Mouse (Mus musculus): Measurements from ENCODE around the gene Grb10.

The Grb10 gene

GRCm38 (mm10) chr11:12038470-12038985 lies at the start of gene Grb10:
Gene Grb10 (minus strand): TSS chr11:12038683.
- no peak for DNase-seq (ENCODE audit: low spot score)

GRCm38 (mm10) chr11:12081638-12082037 lies 43.2 kb upstream of the Grb10 start:
- DNase-seq (ENCODE audit: low spot score): no peak

- no peak for DNase-seq (ENCODE audit: low spot score)
Measured at GRCm38 (mm10) chr11:12079231-12079630, 40.7 kb upstream of the Grb10 start.

GRCm38 (mm10) chr11:12075449-12075848 lies 37.0 kb upstream of the Grb10 start:
- no peak for DNase-seq (ENCODE audit: low spot score)

- DNase-seq (ENCODE audit: low spot score): peak; percentile 8
Measured at GRCm38 (mm10) chr11:12073394-12074226, 35.1 kb upstream of the Grb10 start.

GRCm38 (mm10) chr11:12072322-12072721 lies 33.8 kb upstream of the Grb10 start:
- no peak for DNase-seq (ENCODE audit: low spot score)

GRCm38 (mm10) chr11:12059005-12059404 lies 20.5 kb upstream of the Grb10 start:
- no peak for DNase-seq (ENCODE audit: low spot score)

- no peak for DNase-seq (ENCODE audit: low spot score)
Measured at GRCm38 (mm10) chr11:12048547-12049327, 10.3 kb upstream of the Grb10 start.

- no peak for DNase-seq (ENCODE audit: low spot score)
Measured at GRCm38 (mm10) chr11:12048135-12048534, 9.7 kb upstream of the Grb10 start.

GRCm38 (mm10) chr11:12044245-12044644 lies 5.8 kb upstream of the Grb10 start:
- DNase-seq (ENCODE audit: low spot score): no peak

- no peak for DNase-seq (ENCODE audit: low spot score)
Measured at GRCm38 (mm10) chr11:12041787-12042186, 3.3 kb upstream of the Grb10 start.

GRCm38 (mm10) chr11:12041379-12041778 lies 2.9 kb upstream of the Grb10 start:
- DNase-seq (ENCODE audit: low spot score): no peak

GRCm38 (mm10) chr11:12040391-12040790 lies 1.9 kb upstream of the Grb10 start:
- no peak for DNase-seq (ENCODE audit: low spot score)

- DNase-seq (ENCODE audit: low spot score): no peak
Measured at GRCm38 (mm10) chr11:12039748-12040147, 1.3 kb upstream of the Grb10 start.

- DNase-seq (ENCODE audit: low spot score): no peak
Measured at GRCm38 (mm10) chr11:12039098-12039497, 615 bp upstream of the Grb10 start.

- DNase-seq (ENCODE audit: low spot score): no peak
Measured at GRCm38 (mm10) chr11:12037689-12038469, 604 bp downstream of the Grb10 start.

- no peak for DNase-seq (ENCODE audit: low spot score)
Measured at GRCm38 (mm10) chr11:12037075-12037686, 1.3 kb downstream of the Grb10 start.

GRCm38 (mm10) chr11:12035916-12036910 lies 2.3 kb downstream of the Grb10 start:
- no peak for DNase-seq (ENCODE audit: low spot score)

GRCm38 (mm10) chr11:12035324-12035723 lies 3.2 kb downstream of the Grb10 start:
- DNase-seq (ENCODE audit: low spot score): no peak

- no peak for DNase-seq (ENCODE audit: low spot score)
Measured at GRCm38 (mm10) chr11:12034781-12035180, 3.7 kb downstream of the Grb10 start.

Measured in layer of hippocampus, adult 11-12 months (tissue).